Mouse (Mus musculus): ENCODE data around the gene Rrh.
"Not testable (repeated sequence)": the region's sequence is repeated elsewhere in the genome, so short reads cannot be mapped to it uniquely, and the experiment has no call there.

Rrh gene

DNA sequence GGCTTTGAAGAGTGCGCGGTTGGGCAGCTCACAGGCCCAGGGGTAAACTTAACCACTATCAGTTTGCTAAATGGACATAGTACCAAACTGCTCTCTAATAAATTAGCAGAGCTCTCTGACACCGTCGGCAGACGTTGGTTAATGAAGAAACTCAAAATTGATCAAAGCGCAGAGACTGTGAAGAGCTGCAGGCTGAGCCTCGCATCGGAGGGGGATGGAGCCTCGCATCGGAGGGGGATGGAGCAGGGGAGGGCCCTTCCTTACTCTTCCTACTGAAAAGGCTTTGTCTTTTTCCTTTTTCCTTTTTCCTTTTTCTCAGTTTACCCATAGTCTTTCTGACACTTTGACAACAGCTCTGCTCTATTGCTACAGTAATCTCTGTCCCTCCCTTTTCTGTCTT, 41.0 kb downstream of the Rrh start:
- DNase-seq (ENCODE audit: low spot score), result no peak

GRCm38 (mm10) chr3:129771210-129771609, 51.2 kb downstream of the Rrh start:
- no peak for DNase-seq (ENCODE audit: low spot score)

DNA sequence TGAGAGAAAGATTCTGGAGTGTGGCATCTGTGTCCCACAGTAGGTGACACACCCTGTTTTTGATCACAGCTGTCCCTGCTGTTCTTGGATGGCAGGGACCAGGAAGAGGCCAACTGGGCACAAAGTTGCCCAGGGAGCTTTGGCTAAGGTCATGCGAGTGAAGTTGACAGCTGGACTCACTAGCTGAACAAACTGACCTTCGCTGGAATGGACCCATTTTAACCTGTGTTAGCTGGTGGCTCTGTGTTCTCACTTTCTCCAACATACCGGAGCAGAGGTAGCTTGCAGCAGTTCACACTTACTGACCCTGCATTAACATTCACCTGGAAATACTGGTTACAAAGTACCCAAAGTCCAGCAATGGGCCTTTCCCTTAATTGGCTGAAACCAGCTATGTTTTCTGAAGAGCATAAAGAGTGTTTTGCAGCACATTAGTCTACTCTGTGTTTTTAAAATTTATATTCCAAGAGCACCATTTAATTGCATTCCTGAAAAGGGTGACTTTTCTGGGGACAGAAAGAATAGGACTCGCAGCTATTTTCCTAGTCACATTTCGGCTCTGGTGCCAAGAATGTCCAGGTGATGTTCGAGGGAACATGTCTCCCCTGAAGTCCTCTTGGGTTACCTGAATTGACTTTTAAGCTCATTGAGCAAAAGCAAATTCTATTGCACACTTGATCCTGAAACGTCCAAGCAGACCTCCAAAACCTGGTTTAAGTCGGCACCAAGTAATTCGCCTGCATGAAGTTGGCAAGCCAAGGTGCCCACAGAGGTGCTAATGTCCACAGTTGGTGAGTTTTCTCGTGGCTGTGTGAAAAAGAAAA, 55.2 kb downstream of the Rrh start:
- DNase-seq (ENCODE audit: low spot score), result no peak

- DNase-seq (ENCODE audit: low spot score), result no peak
These were observed 56.3 kb downstream of the Rrh start for GRCm38 (mm10) chr3:129766106-129766505.

DNA sequence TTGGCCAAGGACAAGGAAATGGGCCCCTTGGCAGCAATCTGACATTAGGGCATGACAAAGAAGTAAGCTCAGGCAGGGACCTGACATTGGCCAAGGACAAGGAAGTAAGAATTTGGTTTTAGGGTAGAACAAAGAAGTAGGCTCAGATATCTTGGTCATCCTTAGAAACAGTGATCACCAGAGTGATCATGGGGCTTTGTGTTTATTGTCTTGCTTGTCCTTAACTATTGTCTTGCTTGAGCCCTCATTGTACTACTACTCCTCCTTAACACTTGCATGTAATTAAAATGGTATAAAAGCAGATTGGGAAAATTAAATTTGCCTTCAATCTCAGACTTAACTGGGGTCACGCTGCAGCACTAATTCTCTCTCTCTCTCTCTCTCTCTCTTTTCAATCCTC, 64.8 kb downstream of the Rrh start:
- DNase-seq (ENCODE audit: low spot score), result not testable (repeated sequence)

- DNase-seq (ENCODE audit: low spot score), result no peak
These were observed 67.5 kb downstream of the Rrh start, which contains the start of gene Egf for GRCm38 (mm10) chr3:129754650-129755604. Egf (minus strand) TSS chr3:129755316.

Data from MN1 (cell line).